Mouse (Mus musculus) inflammation-experienced regulatory T-cells, adult 16 weeks (primary cell): ENCODE results near the gene Fkbpl. TPM values are rescaled to one million over a fixed set of nuclear protein-coding genes. Genes with fewer than 3 reads are reported as not detected.

Experiments
- polyA plus RNA-seq: library from polyadenylated mRNA; unstranded; fragments of 100-300 nt; shearing (Covaris generic); gene quantifications from one replicate; pipeline ENCODE4 v1.2.1, GENCODE M21; 2017

Fkbpl gene
- polyA plus RNA-seq = 5.5 TPM

DNA sequence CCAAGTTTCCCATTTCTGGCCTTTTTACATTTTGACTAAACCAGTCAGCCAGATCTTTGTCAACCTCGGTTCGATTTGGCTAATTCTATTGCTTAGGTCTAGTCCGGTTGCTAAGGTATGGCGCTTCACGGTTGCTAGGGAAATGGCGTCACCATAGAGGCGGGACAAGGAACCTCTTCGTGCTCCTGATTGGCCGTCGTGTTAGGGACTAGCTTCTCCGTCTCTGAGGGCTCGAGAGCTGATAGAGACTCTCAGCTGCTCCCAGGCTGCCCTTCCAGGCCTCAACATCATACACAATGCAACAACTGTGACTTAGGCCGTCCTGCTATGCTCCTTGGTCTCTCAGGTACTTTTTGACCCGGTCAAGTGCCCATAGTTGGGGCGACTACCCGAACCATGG is at the start of gene Fkbpl:
TSS of gene Fkbpl (plus strand) at position 157 of the 400 bp plus-strand sequence.

DNA sequence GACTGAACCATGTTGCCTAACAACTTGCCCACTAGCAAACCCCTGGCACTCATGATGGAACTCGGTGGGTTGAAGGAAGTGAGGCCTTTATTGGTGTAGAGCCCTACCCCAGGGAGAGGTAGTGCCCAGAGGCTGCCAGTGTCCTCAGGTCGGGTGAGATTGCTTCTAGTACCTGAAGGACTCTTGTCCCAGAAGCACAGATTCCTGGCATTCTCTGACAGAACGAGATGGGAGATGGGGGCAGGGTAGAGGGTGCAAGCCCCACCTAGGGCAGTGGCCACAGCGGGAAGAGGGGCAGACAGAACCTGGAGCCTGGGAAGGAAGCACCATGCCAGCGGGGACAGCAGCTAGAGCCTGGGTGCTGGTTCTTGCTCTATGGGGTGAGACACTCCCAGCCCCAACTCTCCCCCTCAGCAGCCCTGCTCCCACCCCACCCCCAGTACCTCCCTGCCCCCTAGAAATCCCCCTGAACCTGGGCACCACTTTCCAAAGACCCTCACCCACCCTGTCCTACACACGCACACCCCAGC is 46.9 kb upstream of the Fkbpl start, which contains the start of gene Ager:
TSS of gene Ager (plus strand) at position 297 of the 530 bp plus-strand sequence.

DNA sequence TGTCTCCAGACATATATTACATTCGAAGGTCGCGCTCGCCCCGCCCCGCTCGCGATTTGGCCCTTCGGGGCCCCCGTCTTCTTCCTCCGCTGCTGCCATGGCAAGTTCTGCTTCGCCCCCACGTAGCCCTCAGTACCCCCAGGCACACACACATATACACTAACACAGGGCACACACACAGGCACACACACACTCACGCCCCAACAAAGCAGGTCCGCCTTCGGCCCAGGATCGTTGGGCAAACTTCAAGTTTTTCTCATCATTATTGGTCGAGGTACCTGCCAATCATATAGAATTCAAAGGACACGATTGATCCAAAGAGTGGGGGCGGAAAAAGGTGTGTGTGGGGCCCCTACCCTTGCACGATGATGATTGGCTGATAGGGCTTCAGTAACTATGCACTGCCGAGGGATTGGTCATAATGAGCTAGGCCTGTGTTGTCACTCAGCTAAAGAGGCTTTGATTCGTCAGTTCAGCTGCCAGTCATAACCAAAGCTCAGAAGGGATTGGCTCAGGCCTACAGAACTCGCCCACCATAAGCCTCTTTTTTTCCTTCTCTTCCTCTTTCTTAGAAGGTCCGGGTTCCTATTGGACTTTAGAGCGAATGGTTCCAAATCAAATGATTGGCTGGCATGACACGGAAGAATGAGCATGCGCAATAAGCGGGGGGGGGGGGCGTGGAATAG is 41.0 kb upstream of the Fkbpl start, which contains the start of gene Rnf5:
TSS of gene Rnf5 (minus strand) at position 316 of the 686 bp plus-strand sequence.

DNA sequence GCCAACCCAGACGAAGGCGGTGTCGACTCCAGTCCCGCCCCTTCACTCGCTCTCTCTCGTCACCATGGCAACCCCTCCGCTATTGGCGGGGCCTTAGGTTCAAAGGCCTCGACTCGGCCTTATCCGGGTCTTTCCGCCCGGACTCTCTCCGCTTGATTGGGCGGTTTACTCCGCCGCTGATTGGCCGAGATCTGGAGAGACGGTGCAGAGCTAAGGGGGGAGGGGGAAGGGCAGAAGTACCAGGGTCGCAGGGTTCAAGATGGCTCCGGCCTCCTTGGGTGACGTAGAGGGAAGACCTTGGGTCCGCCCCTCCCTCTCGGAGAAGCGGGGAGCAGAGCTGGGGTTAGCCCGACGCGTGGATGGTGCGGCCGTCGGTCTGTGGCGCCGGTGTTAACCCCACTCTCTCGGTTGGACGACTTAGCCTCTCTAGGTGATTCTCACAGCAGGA is 40.5 kb upstream of the Fkbpl start, which contains the start of gene Agpat1:
TSS of gene Agpat1 (plus strand) at position 202 of the 448 bp plus-strand sequence.

DNA sequence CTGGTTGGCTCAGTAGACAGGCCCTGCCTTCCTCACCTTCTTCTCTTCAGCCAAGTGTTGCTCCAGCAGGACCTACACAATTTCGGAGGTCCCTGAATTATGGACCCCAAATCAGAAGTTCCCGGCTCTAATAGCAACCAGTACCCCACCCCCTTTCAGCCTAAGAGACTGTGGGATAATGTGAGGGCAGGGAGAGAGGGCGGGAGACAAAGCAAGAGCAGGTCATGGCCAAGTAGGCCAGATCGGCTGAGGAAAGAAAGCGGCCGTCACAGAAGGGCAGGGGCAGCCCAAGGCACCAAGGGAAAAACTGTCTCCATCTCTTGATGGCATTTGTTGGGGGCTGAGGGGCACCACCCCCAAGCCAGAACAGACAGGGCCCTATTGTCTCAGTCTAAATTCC is 28.7 kb upstream of the Fkbpl start, which contains the start of gene Egfl8:
TSS of gene Egfl8 (minus strand) at position 101 of the 400 bp plus-strand sequence.

GRCm38 (mm10) chr17:34627943-34628643 is 16.5 kb upstream of the Fkbpl start, which contains the start of gene Ppt2:
Ppt2 (minus strand) TSS chr17:34628510.

GRCm38 (mm10) chr17:34629221-34629751 is 15.3 kb upstream of the Fkbpl start, which contains the start of gene Prrt1:
Prrt1 (plus strand) TSS chr17:34629533.

GRCm38 (mm10) chr17:34646906-34647787 is 2.6 kb downstream of the Fkbpl start, which contains the start of gene Atf6b:
Atf6b (plus strand) TSS chr17:34647146.

GRCm38 (mm10) chr17:34670235-34670634 is 25.7 kb downstream of the Fkbpl start, which contains the start of gene Tnxb:
Tnxb (plus strand) TSS chr17:34670535.

Other genes starting within 250 kb of the Fkbpl start
- gene BC051142, start 245.9 kb upstream of the Fkbpl start, polyA plus RNA-seq = 0.74 TPM
- 0.40 TPM for gene Btnl4, start 167.4 kb upstream of the Fkbpl start, polyA plus RNA-seq
- 0.34 TPM for gene Btnl6, start 127.4 kb upstream of the Fkbpl start, polyA plus RNA-seq
- 0.06 TPM for gene Notch4, start 80.5 kb upstream of the Fkbpl start, polyA plus RNA-seq
- gene Gpsm3, start 55.0 kb upstream of the Fkbpl start, polyA plus RNA-seq = 285 TPM
- 12.8 TPM for gene Pbx2, start 53.5 kb upstream of the Fkbpl start, polyA plus RNA-seq
- gene Ager, start 46.9 kb upstream of the Fkbpl start, polyA plus RNA-seq = 2.7 TPM
- 115 TPM for gene Rnf5, start 41.1 kb upstream of the Fkbpl start, polyA plus RNA-seq
- 32.6 TPM for gene Agpat1, start 40.5 kb upstream of the Fkbpl start, polyA plus RNA-seq
- 3.8 TPM for gene Egfl8, start 28.8 kb upstream of the Fkbpl start, polyA plus RNA-seq
- 28.1 TPM for gene Ppt2, start 16.3 kb upstream of the Fkbpl start, polyA plus RNA-seq
- gene Prrt1, start 15.2 kb upstream of the Fkbpl start, polyA plus RNA-seq = 3.8 TPM
- 95.5 TPM for gene Atf6b, start 2.4 kb downstream of the Fkbpl start, polyA plus RNA-seq
- not detected for gene Tnxb, start 25.8 kb downstream of the Fkbpl start, polyA plus RNA-seq
- not detected for gene C4b, start 99.1 kb downstream of the Fkbpl start, polyA plus RNA-seq
- not detected for gene Cyp21a1, start 159.8 kb downstream of the Fkbpl start, polyA plus RNA-seq
- 38.5 TPM for gene Stk19, start 192.2 kb downstream of the Fkbpl start, polyA plus RNA-seq
- 96.4 TPM for gene Dxo, start 192.3 kb downstream of the Fkbpl start, polyA plus RNA-seq
- 169 TPM for gene Skiv2l, start 205.4 kb downstream of the Fkbpl start, polyA plus RNA-seq
- 48.6 TPM for gene Nelfe, start 205.6 kb downstream of the Fkbpl start, polyA plus RNA-seq
- gene Cfb, start 217.8 kb downstream of the Fkbpl start, polyA plus RNA-seq = 1.4 TPM
- gene Zbtb12, start 234.7 kb downstream of the Fkbpl start, polyA plus RNA-seq = 0.66 TPM
- not detected for gene Gm20547, start 237.3 kb downstream of the Fkbpl start, polyA plus RNA-seq